Mouse (Mus musculus) embryonic facial prominence, embryonic 10.5 days (tissue): ENCODE measurements around the gene Inpp5b. TPM values are rescaled to one million over a fixed set of nuclear protein-coding genes. Genes with fewer than 3 reads are reported as not detected.
A peak's percentile ranks its signal among the peaks of the same experiment; 100 is the strongest.

Experiments used
- DNase-seq: peaks from one replicate; pipeline ENCODE4 v3.0.0-alpha.2; 2017; ENCODE audit warnings: low spot score
- H3K27ac ChIP-seq: fragments of 300-500 bp; sonication (generic); replicated peaks from 2 replicates; pipeline ENCODE4 v1.5.1; 2016; ENCODE audit warnings: mild to moderate bottlenecking
- H3K27me3 ChIP-seq: fragments of 300-500 bp; sonication (generic); replicated peaks from 2 replicates; pipeline ENCODE4 v1.6.1; 2016; ENCODE audit warnings: low read depth, mild to moderate bottlenecking; ENCODE audit not compliant: poor library complexity, severe bottlenecking
- H3K36me3 ChIP-seq: fragments of 300-500 bp; sonication (generic); replicated peaks from 2 replicates; pipeline ENCODE4 v1.6.1; 2016; ENCODE audit warnings: mild to moderate bottlenecking, moderate library complexity
- H3K4me1 ChIP-seq: fragments of 300-500 bp; sonication (generic); 2 replicates; pipeline ENCODE4 v1.6.1; 2016
- H3K4me3 ChIP-seq: fragments of 300-500 bp; sonication (generic); 2 replicates; pipeline ENCODE4 v1.5.1; 2016; ENCODE audit warnings: mild to moderate bottlenecking, moderate library complexity
- H3K9me3 ChIP-seq: fragments of 300-500 bp; sonication (generic); 2 replicates; pipeline ENCODE4 v1.6.1; 2016; ENCODE audit warnings: mild to moderate bottlenecking
- WGBS: fragments of 180-500 bp; shearing (Covaris S2); methylation state at CpG from one replicate; pipeline ENCODE4 v1.1.7; 2016; 5-methylcytosine and 5-hydroxymethylcytosine counted together
- polyA plus RNA-seq: library from polyadenylated mRNA; unstranded; fragments of >200 nt; fragmentation: Nextera tagmentation; extraction: Ambion mirVana; gene quantifications from 2 replicates; pipeline ENCODE4 v1.2.1, GENCODE M21; 2016

The Inpp5b gene
- polyA plus RNA-seq, 1 experiment from 2014 or later = 25.2 TPM

- Histone ChIP-seq H3K27me3 (no peaks in the 10 kb centered on the region), H3K9me3 (no peaks in the 10 kb centered on the region), H3K4me1 (peaks cover 6% of the 10 kb centered on the region; the same call in 1 of the 2 replicates), H3K27ac (no peak overlapping the region), H3K4me3 (no peak overlapping the region), H3K36me3 (peaks cover 85% of the 10 kb centered on the region)
- no peak for DNase-seq
- 85% methylated on average over 9 of the region's 9 CpGs for WGBS
Observed at GRCm38 (mm10) chr4:124809136-124809883, 67.7 kb downstream of the Inpp5b start.

GRCm38 (mm10) chr4:124810056-124810455 lies 68.4 kb downstream of the Inpp5b start:
- Histone ChIP-seq H3K9me3 (no peaks in the 10 kb centered on the region), H3K36me3 (peaks cover 81% of the 10 kb centered on the region), H3K27me3 (no peaks in the 10 kb centered on the region), H3K4me1 (peaks cover 6% of the 10 kb centered on the region; the same call in 1 of the 2 replicates), H3K4me3 (no peak overlapping the region), H3K27ac (no peak overlapping the region)
- 92% methylated on average over 7 of the region's 7 CpGs for WGBS
- DNase-seq = no peak

- Histone ChIP-seq H3K4me1 (peaks cover 6% of the 10 kb centered on the region; the same call in 1 of the 2 replicates), H3K27me3 (no peaks in the 10 kb centered on the region), H3K27ac (no peak overlapping the region), H3K4me3 (no peak overlapping the region), H3K36me3 (peaks cover 78% of the 10 kb centered on the region), H3K9me3 (no peaks in the 10 kb centered on the region)
- WGBS = 43% methylated on average over 9 of the region's 9 CpGs
- no peak for DNase-seq
Observed at GRCm38 (mm10) chr4:124811347-124811975, 69.8 kb downstream of the Inpp5b start.

GRCm38 (mm10) chr4:124815901-124816300 lies 74.3 kb downstream of the Inpp5b start:
- peaks cover 56% of the 10 kb centered on the region for H3K36me3 ChIP-seq
- no peaks in the 10 kb centered on the region for H3K9me3 ChIP-seq
- 96% methylated on average over 11 of the region's 11 CpGs for WGBS
- no peak overlapping the region for H3K4me3 ChIP-seq
- H3K27ac ChIP-seq = no peak overlapping the region
- no peaks in the 10 kb centered on the region for H3K27me3 ChIP-seq
- peaks cover 13% of the 10 kb centered on the region for H3K4me1 ChIP-seq
- DNase-seq = no peak

GRCm38 (mm10) chr4:124817803-124818202 lies 76.2 kb downstream of the Inpp5b start:
- no peaks in the 10 kb centered on the region for H3K9me3 ChIP-seq
- no peak overlapping the region for H3K27ac ChIP-seq
- no peak overlapping the region for H3K4me3 ChIP-seq
- peak; percentile 39 for DNase-seq
- H3K36me3 ChIP-seq = peaks cover 59% of the 10 kb centered on the region
- WGBS = 22% methylated on average over 6 of the region's 6 CpGs
- no peaks in the 10 kb centered on the region for H3K27me3 ChIP-seq
- H3K4me1 ChIP-seq = peaks cover 10% of the 10 kb centered on the region

GRCm38 (mm10) chr4:124818832-124819231 lies 77.2 kb downstream of the Inpp5b start:
- no peak for DNase-seq
- H3K27me3 ChIP-seq = no peaks in the 10 kb centered on the region
- no peaks in the 10 kb centered on the region for H3K9me3 ChIP-seq
- H3K27ac ChIP-seq = no peak overlapping the region
- peaks cover 10% of the 10 kb centered on the region for H3K4me1 ChIP-seq
- WGBS = 91% methylated on average over 4 of the region's 4 CpGs
- H3K4me3 ChIP-seq = no peak overlapping the region
- H3K36me3 ChIP-seq = peaks cover 59% of the 10 kb centered on the region

GRCm38 (mm10) chr4:124824967-124825366 lies 83.3 kb downstream of the Inpp5b start:
- Histone ChIP-seq H3K9me3 (no peaks in the 10 kb centered on the region), H3K36me3 (peaks cover 92% of the 10 kb centered on the region), H3K4me1 (no peaks in the 10 kb centered on the region), H3K4me3 (no peak overlapping the region), H3K27ac (no peak overlapping the region), H3K27me3 (no peaks in the 10 kb centered on the region)
- DNase-seq = no peak
- 91% methylated on average over 6 of the region's 6 CpGs for WGBS

- Histone ChIP-seq H3K27me3 (no peaks in the 10 kb centered on the region), H3K4me3 (no peak overlapping the region), H3K9me3 (no peaks in the 10 kb centered on the region), H3K36me3 (peaks cover 92% of the 10 kb centered on the region), H3K27ac (no peak overlapping the region), H3K4me1 (no peaks in the 10 kb centered on the region)
- WGBS = 95% methylated on average over 21 of the region's 21 CpGs
- no peak for DNase-seq
Observed at GRCm38 (mm10) chr4:124825371-124825965, 83.8 kb downstream of the Inpp5b start.

GRCm38 (mm10) chr4:124829671-124830070 lies 88.0 kb downstream of the Inpp5b start:
- DNase-seq = no peak
- no peak overlapping the region for H3K4me3 ChIP-seq
- no peaks in the 10 kb centered on the region for H3K9me3 ChIP-seq
- no peak overlapping the region for H3K27ac ChIP-seq
- 85% methylated on average over 5 of the region's 5 CpGs for WGBS
- H3K36me3 ChIP-seq = peaks cover 86% of the 10 kb centered on the region
- H3K27me3 ChIP-seq = no peaks in the 10 kb centered on the region
- no peaks in the 10 kb centered on the region for H3K4me1 ChIP-seq

- H3K9me3 ChIP-seq = no peaks in the 10 kb centered on the region
- peaks cover 83% of the 10 kb centered on the region for H3K36me3 ChIP-seq
- H3K4me1 ChIP-seq = no peaks in the 10 kb centered on the region
- H3K27ac ChIP-seq = no peak overlapping the region
- no peak overlapping the region for H3K4me3 ChIP-seq
- 94% methylated on average over 10 of the region's 10 CpGs for WGBS
- no peaks in the 10 kb centered on the region for H3K27me3 ChIP-seq
- DNase-seq = no peak
Observed at GRCm38 (mm10) chr4:124832796-124833195, 91.1 kb downstream of the Inpp5b start.

- H3K36me3 ChIP-seq = peaks cover 91% of the 10 kb centered on the region
- WGBS = 89% methylated on average over 14 of the region's 14 CpGs
- 0 out of 2 replicates have a peak, but pooled peaks cover 3% of the 10 kb centered on the region for H3K9me3 ChIP-seq
- H3K27me3 ChIP-seq = no peaks in the 10 kb centered on the region
- no peaks in the 10 kb centered on the region for H3K4me1 ChIP-seq
- H3K27ac ChIP-seq = no peak overlapping the region
- DNase-seq = no peak
- no peak overlapping the region for H3K4me3 ChIP-seq
Observed at GRCm38 (mm10) chr4:124838035-124838700, 96.5 kb downstream of the Inpp5b start.

- 94% methylated on average over 1 of the region's 1 CpGs for WGBS
- H3K27ac ChIP-seq = no peak overlapping the region
- peaks cover 89% of the 10 kb centered on the region for H3K36me3 ChIP-seq
- no peak overlapping the region for H3K4me3 ChIP-seq
- no peaks in the 10 kb centered on the region for H3K27me3 ChIP-seq
- H3K9me3 ChIP-seq = 0 out of 2 replicates have a peak, but pooled peaks cover 3% of the 10 kb centered on the region
- DNase-seq = no peak
- H3K4me1 ChIP-seq = 0 out of 2 replicates have a peak, but pooled peaks cover 4% of the 10 kb centered on the region
Observed at GRCm38 (mm10) chr4:124840998-124841397, 99.3 kb downstream of the Inpp5b start.
